Mouse (Mus musculus) embryonic facial prominence, embryonic 13.5 days (tissue): ENCODE measurements around the gene Mup19. TPM values are rescaled to one million over a fixed set of nuclear protein-coding genes. Genes with fewer than 3 reads are reported as not detected.
"Not testable (repeated sequence)": the region's sequence is repeated elsewhere in the genome, so short reads cannot be mapped to it uniquely, and the experiment has no call there.

Source experiments
- ATAC-seq: fragments of 200-750 bp; cut with Nextera tagmentation; 2 replicates; pipeline ENCODE4 v1.8.0; 2017; ENCODE audit warnings: low read depth; ENCODE audit not compliant: insufficient number of reproducible peaks, insufficient read depth, low FRiP score, low TSS enrichment
- H3K27ac ChIP-seq: fragments of 300-500 bp; sonication (generic); 2 replicates; pipeline ENCODE4 v1.5.1; 2015; ENCODE audit warnings: moderate library complexity, mild to moderate bottlenecking, inconsistent platforms
- H3K27me3 ChIP-seq: fragments of 300-500 bp; sonication (generic); 2 replicates; pipeline ENCODE4 v1.6.1; 2015; ENCODE audit warnings: mild to moderate bottlenecking, inconsistent platforms
- H3K36me3 ChIP-seq: fragments of 300-500 bp; sonication (generic); 2 replicates; pipeline ENCODE4 v1.6.1; 2015; ENCODE audit warnings: mild to moderate bottlenecking, inconsistent platforms
- H3K4me1 ChIP-seq: fragments of 300-500 bp; sonication (generic); 2 replicates; pipeline ENCODE4 v1.6.1; 2015; ENCODE audit warnings: inconsistent platforms
- H3K4me2 ChIP-seq: fragments of 300-500 bp; sonication (generic); 2 replicates; pipeline ENCODE4 v1.6.1; 2015; ENCODE audit warnings: moderate library complexity, mild to moderate bottlenecking, inconsistent platforms
- H3K4me3 ChIP-seq: fragments of 300-500 bp; sonication (generic); 2 replicates; pipeline ENCODE4 v1.5.1; 2015; ENCODE audit warnings: mild to moderate bottlenecking, inconsistent platforms
- H3K9ac ChIP-seq: fragments of 300-500 bp; sonication (generic); 2 replicates; pipeline ENCODE4 v1.6.1; 2015; ENCODE audit warnings: mild to moderate bottlenecking, inconsistent platforms
- H3K9me3 ChIP-seq: fragments of 300-500 bp; sonication (generic); 2 replicates; pipeline ENCODE4 v1.6.1; 2016; ENCODE audit warnings: inconsistent platforms
- WGBS: fragments of 180-500 bp; shearing (Covaris S2); methylation state at CpG from one replicate; pipeline ENCODE4 v1.1.7; 2015; ENCODE audit warnings: mixed read lengths; 5-methylcytosine and 5-hydroxymethylcytosine counted together
- polyA plus RNA-seq: library from polyadenylated mRNA; unstranded; fragments of >200 nt; fragmentation: Nextera tagmentation; extraction: Ambion mirVana; gene quantifications from 2 replicates; pipeline ENCODE4 v1.2.1, GENCODE M21; 2015

Gene Mup19
- polyA plus RNA-seq: not detected in 2 replicates

- H3K27me3 ChIP-seq, H3K4me3 ChIP-seq, H3K9me3 ChIP-seq, H3K4me1 ChIP-seq, H3K4me2 ChIP-seq, H3K36me3 ChIP-seq, ATAC-seq, H3K27ac ChIP-seq, H3K9ac ChIP-seq: not testable (repeated sequence)
- 89% methylated on average over 1 of the region's 5 CpGs for WGBS
Observed at GRCm38 (mm10) chr4:61782169-61782568, at the start of gene Mup19. Mup19 (minus strand) TSS chr4:61782269.

- Histone ChIP-seq H3K4me3 (no peak overlapping the region), H3K4me2 (no peak overlapping the region), H3K27me3 (no peaks in the 10 kb centered on the region), H3K27ac (no peak overlapping the region), H3K4me1 (no peaks in the 10 kb centered on the region), H3K9me3 (no peaks in the 10 kb centered on the region), H3K9ac (no peak overlapping the region), H3K36me3 (no peaks in the 10 kb centered on the region)
- 78% methylated on average over 4 of the region's 4 CpGs for WGBS
- ATAC-seq: no peak
Observed at GRCm38 (mm10) chr4:61829211-61829610, 47.1 kb upstream of the Mup19 start.

GRCm38 (mm10) chr4:61823185-61823584, 41.1 kb upstream of the Mup19 start:
- Histone ChIP-seq H3K9me3 (peaks cover 14% of the 10 kb centered on the region), H3K27ac (no peak overlapping the region), H3K9ac (no peak overlapping the region), H3K4me1 (no peaks in the 10 kb centered on the region), H3K27me3 (no peaks in the 10 kb centered on the region), H3K4me2 (no peak overlapping the region), H3K36me3 (no peaks in the 10 kb centered on the region), H3K4me3 (no peak overlapping the region)
- 94% methylated on average over 15 of the region's 15 CpGs for WGBS
- no peak for ATAC-seq

- H3K4me3 ChIP-seq, H3K4me1 ChIP-seq, ATAC-seq, H3K27me3 ChIP-seq, H3K36me3 ChIP-seq, H3K9ac ChIP-seq, H3K27ac ChIP-seq, H3K4me2 ChIP-seq: not testable (repeated sequence)
- H3K9me3 ChIP-seq: peaks cover 14% of the 10 kb centered on the region
- 91% methylated on average over 9 of the region's 9 CpGs for WGBS
Observed at GRCm38 (mm10) chr4:61822541-61822940, 40.5 kb upstream of the Mup19 start.

- ATAC-seq: no peak
- H3K27ac ChIP-seq: no peak overlapping the region
Observed at GRCm38 (mm10) chr4:61815602-61816001, 33.5 kb upstream of the Mup19 start.

GRCm38 (mm10) chr4:61813435-61813834, 31.4 kb upstream of the Mup19 start:
- no peaks in the 10 kb centered on the region for H3K36me3 ChIP-seq
- no peaks in the 10 kb centered on the region for H3K4me1 ChIP-seq
- H3K9me3 ChIP-seq: peaks cover 2% of the 10 kb centered on the region; the same call in 1 of the 2 replicates
- ATAC-seq: no peak
- no peaks in the 10 kb centered on the region for H3K27me3 ChIP-seq
- no peak overlapping the region for H3K4me2 ChIP-seq
- no peak overlapping the region for H3K27ac ChIP-seq
- H3K4me3 ChIP-seq: no peak overlapping the region
- no peak overlapping the region for H3K9ac ChIP-seq

More at GRCm38 (mm10) chr4:61815602-61816001, 33.5 kb upstream of the Mup19 start:
- no peaks in the 10 kb centered on the region for H3K4me1 ChIP-seq
- H3K9ac ChIP-seq: no peak overlapping the region
- H3K27me3 ChIP-seq: no peaks in the 10 kb centered on the region
- H3K9me3 ChIP-seq: no peaks in the 10 kb centered on the region
- no peak overlapping the region for H3K4me2 ChIP-seq
- WGBS: 75% methylated on average over 2 of the region's 2 CpGs
- H3K36me3 ChIP-seq: no peaks in the 10 kb centered on the region
- no peak overlapping the region for H3K4me3 ChIP-seq

- not testable (repeated sequence) for H3K27me3 ChIP-seq, H3K4me3 ChIP-seq, H3K4me1 ChIP-seq, H3K9ac ChIP-seq, H3K9me3 ChIP-seq, H3K27ac ChIP-seq, H3K4me2 ChIP-seq, H3K36me3 ChIP-seq, ATAC-seq
- 17% methylated on average over 2 of the region's 2 CpGs for WGBS
Observed at GRCm38 (mm10) chr4:61811193-61811592, 29.1 kb upstream of the Mup19 start.

GRCm38 (mm10) chr4:61808926-61809325, 26.9 kb upstream of the Mup19 start:
- not testable (repeated sequence) for H3K27ac ChIP-seq, H3K4me2 ChIP-seq, H3K27me3 ChIP-seq, ATAC-seq, H3K9ac ChIP-seq, H3K9me3 ChIP-seq, H3K4me3 ChIP-seq, H3K36me3 ChIP-seq, H3K4me1 ChIP-seq
- 89% methylated on average over 3 of the region's 3 CpGs for WGBS

GRCm38 (mm10) chr4:61789699-61790098, 7.6 kb upstream of the Mup19 start:
- H3K4me2 ChIP-seq, ATAC-seq, H3K27me3 ChIP-seq, H3K36me3 ChIP-seq, H3K4me3 ChIP-seq, H3K9ac ChIP-seq, H3K27ac ChIP-seq, H3K9me3 ChIP-seq, H3K4me1 ChIP-seq: not testable (repeated sequence)
- WGBS: 93% methylated on average over 1 of the region's 1 CpGs

- 89% methylated on average over 1 of the region's 1 CpGs for WGBS
- not testable (repeated sequence) for H3K36me3 ChIP-seq, H3K27me3 ChIP-seq, H3K9ac ChIP-seq, H3K4me2 ChIP-seq, H3K9me3 ChIP-seq, H3K27ac ChIP-seq, H3K4me3 ChIP-seq, H3K4me1 ChIP-seq, ATAC-seq
Observed at GRCm38 (mm10) chr4:61784231-61784630, 2.2 kb upstream of the Mup19 start.

Other genes starting within 250 kb of the Mup19 start
- not detected in 2 replicates for gene Mup17, start 186.4 kb downstream of the Mup19 start, polyA plus RNA-seq
- gene Mup18, start 108.1 kb downstream of the Mup19 start, polyA plus RNA-seq: not detected in 2 replicates
- gene Mup5, start 53.0 kb upstream of the Mup19 start, polyA plus RNA-seq: 0.46 and 0.59 TPM in 2 replicates